Mouse (Mus musculus) spleen, adult 2 months (tissue): Measurements from ENCODE around the gene Timd2.

Experiments used
- CTCF ChIP-seq: fragments of 200-500 bp; IDR thresholded peaks from 2 replicates; pipeline ENCODE4 v1.5.1; 2011; ENCODE audit warnings: mild to moderate bottlenecking, inconsistent platforms; ENCODE audit not compliant: insufficient read depth, insufficient read length, insufficient replicate concordance; ENCODE audit errors: extremely low read depth
- POLR2A ChIP-seq: fragments of 200-500 bp; IDR thresholded peaks from 2 replicates; pipeline ENCODE4 v1.6.1; 2011; ENCODE audit warnings: low read depth, low read length, inconsistent platforms

DNA sequence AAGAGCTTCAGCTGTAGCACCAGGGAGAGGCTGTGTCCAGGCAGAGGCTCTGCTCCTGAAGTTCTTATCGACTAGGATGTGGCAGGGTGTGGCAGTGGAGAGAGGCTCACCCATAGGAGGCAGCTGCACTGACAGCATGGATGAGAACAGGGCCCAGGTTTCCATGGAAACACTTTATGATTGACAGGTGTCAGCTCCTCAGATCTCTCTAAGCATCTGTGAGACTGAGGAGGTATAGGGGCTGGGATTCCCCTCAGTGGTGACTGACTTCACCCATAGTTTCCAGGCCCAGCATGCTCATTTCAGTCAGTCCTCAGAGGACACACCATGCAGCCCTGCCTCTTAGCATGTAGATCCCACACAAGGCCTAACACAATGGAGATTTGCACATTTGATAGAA is 24.0 kb downstream of the Timd2 start:
- TF ChIP-seq CTCF (no peak), POLR2A (no peak)
